Mouse (Mus musculus) erythroblast, adult 5-6 weeks (primary cell): ENCODE data around the gene Rac1. TPM values are rescaled to one million over a fixed set of nuclear protein-coding genes. Genes with fewer than 3 reads are reported as not detected.

Experiments used
- ATAC-seq: replicated peaks from 2 replicates; pipeline ENCODE4 v1.8.0; 2016; ENCODE audit warnings: moderate number of reproducible peaks, mild to moderate bottlenecking, moderate TSS enrichment, inconsistent platforms; ENCODE audit not compliant: poor library complexity, low FRiP score, severe bottlenecking
- total RNA-seq, 2 experiments: library from RNA; stranded (forward) in 1 of 2; stranded (reverse) in 1 of 2; fragments of 150-400 nt in 1 of 2; fragments of 200-764, 138-1000 nt in 1 of 2; gene quantifications; 2 replicates each; pipeline versions ENCODE4 v1.2.3 to v1.2.4; 2015 to 2017; ENCODE audit warnings: low replicate concordance in 2 of 2

The Rac1 gene
- total RNA-seq, 2 experiments from 2014 or later, result 72.4 to 144 TPM

- no peak for ATAC-seq
Observed at GRCm38 (mm10) chr5:143499686-143500085, 28.1 kb downstream of the Rac1 start.

- no peak for ATAC-seq
Observed at GRCm38 (mm10) chr5:143499197-143499596, 28.6 kb downstream of the Rac1 start.

- ATAC-seq, result no peak
Observed at GRCm38 (mm10) chr5:143497451-143497850, 30.4 kb downstream of the Rac1 start.

DNA sequence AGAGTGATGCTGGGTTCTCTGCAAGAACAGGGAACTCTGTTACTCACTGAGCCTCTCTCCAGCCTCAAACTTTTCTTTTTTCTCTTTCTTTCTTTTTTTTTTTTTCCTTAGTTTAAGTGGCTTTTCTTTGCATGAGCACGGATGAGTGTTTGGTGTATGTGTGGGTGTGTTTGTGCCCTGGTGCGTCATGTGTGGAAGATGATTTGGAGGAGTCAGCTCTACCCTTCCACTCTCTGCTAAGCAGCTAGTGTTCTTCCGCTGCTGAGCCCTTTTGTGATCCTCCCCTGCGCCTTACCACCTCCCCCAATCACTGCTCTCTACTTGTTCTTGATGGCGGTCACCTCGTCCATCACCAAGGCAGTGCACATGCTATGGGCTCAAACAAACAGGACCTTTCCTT lies 32.1 kb downstream of the Rac1 start:
- no peak for ATAC-seq

GRCm38 (mm10) chr5:143493163-143493562 lies 34.7 kb downstream of the Rac1 start:
- ATAC-seq, result no peak

DNA sequence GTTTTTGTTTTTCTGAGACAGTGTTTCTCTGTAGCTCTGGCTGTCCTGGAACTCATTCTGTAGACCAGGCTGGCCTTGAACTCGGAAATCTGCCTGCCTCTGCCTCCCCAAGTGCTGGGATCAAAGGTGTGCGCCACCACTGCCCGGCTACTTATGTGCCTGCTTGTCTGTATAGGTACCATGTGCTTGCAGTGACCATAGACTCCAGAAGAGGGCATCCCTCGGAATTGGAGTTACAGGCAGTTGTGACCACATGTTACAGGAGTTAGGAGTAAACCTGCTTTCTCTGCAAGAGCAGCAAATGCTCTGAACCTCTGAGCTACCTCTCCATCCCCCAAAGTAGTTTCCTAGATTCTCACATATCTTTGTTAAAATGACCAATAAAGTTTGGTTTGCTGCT lies 36.1 kb downstream of the Rac1 start:
- ATAC-seq, result no peak

DNA sequence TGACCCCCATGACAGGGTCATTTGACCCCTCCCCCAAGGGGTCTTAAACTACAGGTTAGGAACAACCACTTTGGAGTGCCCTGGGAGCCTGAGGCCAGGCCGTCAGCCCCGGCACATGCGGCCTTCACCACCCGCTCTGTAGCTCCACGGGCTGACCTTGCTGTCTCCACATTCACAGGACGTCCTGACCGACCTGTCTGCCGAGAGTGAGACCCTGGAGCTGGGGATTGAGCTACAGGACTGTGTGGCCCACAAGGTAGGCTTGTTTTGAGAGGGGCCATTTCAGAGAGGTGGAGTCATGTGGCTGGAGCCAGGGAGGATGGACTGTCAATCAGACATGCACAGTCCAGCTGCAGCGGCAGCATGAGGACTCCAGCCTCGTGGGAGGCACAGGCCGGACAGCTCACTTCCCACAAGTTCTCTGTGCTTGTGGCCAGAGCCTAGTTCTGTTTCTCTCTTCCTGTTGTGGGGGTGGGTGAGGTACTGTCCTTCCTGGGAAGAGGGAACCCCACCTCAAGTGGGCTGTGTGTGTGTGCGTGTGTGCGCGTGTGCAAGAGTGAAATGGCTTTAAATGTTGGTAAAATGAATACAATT lies 38.0 kb downstream of the Rac1 start:
- no peak for ATAC-seq

- no peak for ATAC-seq
Observed at GRCm38 (mm10) chr5:143487998-143488397, 39.8 kb downstream of the Rac1 start.

- no peak for ATAC-seq
Observed at GRCm38 (mm10) chr5:143487193-143487592, 40.6 kb downstream of the Rac1 start.

GRCm38 (mm10) chr5:143484955-143485354 lies 42.9 kb downstream of the Rac1 start:
- no peak for ATAC-seq

DNA sequence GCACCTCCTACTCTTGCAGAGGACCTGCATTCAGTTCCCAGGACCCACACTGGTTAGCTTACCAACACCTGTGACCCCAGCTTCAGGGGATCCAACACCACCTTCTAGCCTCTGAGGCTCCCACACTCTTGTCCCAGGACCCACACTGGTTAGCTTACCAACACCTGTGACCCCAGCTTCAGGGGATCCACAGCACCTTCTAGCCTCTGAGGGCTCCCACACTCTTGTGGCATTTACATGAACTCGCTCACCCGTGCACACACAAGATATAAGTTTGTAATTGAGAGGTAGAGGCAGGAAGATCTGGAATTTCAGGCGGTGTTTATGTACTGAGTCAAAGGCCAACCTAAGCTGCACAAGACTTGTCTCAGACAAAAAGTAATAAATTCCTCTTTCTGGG lies 49.9 kb downstream of the Rac1 start:
- no peak for ATAC-seq

- ATAC-seq, result no peak
Observed at GRCm38 (mm10) chr5:143476013-143476412, 51.8 kb downstream of the Rac1 start.

DNA sequence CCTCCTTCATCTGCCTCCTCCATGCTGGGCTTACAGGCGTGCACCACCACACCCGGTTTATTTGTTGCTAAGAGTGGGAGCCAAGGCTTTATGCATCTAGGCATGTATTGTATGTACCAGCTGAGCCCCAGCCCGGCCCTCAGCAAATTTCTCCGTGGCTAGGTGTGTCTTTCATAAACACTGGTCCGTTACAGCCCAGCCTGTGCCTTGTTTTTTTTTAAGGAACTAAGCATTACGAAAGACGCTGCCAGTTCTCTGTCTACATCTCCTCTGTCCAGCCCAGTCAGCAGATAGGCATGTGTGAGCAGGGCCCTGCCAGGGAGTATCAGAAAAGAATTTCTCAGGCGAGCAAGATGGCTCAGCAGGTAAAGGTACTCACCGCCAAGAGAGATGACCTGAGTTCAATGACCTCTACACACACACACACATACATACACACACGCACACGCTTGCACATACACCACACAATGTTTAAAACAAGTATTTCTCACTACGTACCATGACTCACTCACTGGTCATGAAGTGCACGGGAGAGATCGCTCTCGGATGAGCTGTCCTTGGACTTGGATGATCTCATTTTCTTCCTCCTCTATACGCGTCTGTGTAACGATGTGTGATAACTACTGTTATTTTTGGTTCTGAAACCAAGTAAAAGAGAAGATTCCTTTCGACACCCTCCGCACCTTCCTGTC lies 52.5 kb downstream of the Rac1 start:
- no peak for ATAC-seq

DNA sequence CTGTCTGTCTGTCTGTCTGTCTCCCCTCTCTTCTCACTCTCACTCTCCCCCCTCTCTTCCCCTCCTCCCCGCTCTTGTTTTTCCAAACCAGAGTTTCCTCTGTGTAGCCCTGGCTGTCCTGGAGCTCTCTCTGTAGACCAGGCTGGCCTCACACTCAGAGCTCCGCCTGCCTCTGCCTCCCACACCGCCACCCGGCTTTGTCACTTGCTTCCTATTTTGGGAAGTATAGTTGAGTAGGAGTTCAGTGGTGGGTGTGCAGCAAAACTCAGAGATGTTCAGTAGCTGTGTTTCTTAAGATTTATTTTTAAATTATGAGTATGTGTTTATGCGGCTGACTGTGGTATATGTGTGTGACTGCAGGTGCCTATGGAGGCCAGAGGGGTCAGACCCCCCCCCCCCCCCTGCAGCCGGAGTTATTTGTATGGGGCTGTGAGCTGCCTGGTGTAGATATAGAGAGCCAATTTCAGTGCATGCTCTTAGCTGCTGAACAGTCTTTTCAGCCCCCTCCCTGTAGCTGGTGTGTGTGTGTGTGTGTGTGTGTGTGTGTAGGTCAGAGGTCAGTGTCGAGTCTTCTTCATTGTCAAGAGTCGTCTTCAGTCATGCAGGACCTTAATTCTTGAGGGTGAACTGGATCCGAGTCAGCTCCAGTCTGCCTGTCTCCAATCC lies 55.8 kb downstream of the Rac1 start:
- no peak for ATAC-seq

DNA sequence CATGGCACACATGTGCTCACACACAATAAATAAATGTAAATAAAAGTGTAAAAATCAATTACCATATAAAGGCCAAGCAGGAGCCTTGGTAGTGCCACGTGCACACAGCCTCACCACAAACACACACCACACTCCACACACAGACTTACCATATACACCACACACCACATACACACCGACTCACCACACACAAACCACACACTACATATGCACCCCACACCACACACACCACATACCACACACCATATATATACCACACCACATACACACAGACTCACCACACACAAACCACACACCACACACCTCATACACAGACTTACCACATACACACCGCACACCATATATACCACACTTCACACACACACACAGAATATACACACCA lies 56.7 kb downstream of the Rac1 start:
- no peak for ATAC-seq

DNA sequence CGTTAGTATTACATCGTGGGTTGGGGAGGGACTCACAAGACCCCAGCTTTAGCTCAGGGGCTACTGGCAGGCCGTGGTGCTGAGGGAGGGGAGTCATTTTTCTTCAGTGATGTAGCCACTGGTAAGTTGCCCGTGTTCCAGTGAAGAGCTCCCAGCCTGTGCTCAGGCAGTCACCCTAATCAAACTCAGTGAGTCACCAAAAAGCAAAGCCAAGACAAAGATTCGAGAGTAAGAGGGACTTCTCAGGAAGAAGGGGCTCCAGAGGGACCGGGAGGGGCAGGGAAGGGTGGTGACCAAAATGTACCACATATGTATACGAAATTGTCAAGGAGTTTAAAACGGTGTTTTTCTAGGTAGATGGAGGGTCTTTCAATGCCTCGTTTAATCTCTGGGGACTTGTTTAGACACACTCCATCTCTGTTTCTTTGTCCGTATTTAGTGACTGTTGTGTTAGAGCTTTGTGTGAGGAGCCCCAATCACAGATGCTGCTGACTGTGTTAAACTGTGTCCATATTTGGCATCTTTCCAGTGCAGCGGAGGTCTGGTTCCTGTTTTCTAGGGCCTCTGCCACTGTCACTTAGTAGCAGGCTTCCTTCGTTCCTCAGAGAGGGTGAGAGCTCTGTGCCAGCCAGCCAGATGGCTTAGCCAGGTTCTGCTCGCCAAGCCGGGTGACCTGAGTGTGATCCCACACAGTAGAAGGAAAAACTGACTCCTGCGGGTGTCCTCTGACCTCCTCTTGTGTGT lies 57.2 kb downstream of the Rac1 start:
- no peak for ATAC-seq

DNA sequence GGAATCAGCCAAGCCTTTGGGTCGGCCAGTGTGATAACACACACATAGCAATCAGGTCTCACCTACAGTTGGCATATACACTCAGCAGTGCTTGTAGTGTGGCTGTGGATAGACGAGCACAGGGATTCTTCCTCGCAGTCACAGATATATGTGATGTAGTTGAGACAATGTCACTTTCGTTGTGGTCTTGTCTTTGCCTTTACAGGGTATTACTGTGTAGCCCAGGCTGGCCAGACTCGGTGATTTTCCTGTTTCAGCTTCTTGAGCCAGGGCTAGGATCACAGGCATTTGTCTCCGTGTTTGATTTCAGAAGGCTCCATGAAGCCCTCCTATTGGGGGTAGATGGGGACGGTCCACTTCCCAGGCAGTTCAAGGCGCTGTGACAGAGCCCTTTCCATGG lies 58.2 kb downstream of the Rac1 start:
- no peak for ATAC-seq

- ATAC-seq, result no peak
Observed at GRCm38 (mm10) chr5:143467931-143468330, 59.9 kb downstream of the Rac1 start.

DNA sequence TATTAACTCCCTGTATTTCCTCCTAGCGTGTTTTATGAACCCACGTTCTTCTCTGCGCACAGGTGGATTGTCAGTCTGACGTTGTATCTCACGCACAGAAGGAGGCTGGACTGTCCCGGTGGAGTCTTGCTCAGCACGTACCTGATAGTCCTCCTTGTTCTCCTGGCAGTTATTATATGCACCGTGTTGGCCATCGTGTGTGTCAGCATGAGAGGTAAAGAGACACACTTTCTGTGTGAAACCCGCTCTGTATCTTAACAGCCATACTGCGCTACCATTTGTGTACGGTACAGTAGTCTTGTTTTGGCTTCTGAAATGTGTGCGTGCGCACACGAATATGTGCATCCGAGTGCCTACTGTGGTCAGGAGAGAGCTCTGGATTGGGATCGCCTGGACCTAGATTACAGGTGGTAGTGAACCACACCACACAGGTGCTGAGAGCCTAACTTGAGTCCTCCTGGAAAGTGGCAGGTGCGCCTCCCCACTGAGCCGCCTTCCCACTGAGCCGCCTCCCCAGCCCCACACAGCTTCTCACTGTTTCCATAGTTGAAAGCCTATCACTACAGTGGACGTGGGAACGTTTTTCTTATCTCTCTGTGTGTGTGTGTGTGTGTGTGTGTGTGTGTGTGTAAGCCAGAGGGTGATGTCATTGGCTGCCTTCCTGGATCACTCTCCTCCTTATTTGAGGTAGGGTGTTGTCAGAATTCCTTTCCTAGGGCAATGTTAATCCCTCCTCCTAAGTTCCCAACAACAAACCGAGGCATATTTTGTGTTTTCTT lies 60.8 kb downstream of the Rac1 start:
- no peak for ATAC-seq
